Mouse (Mus musculus): ENCODE data around the gene Gkn3. TPM values are rescaled to one million over a fixed set of nuclear protein-coding genes. Genes with fewer than 3 reads are reported as not detected.

Gkn3 gene
- polyA plus RNA-seq, 1 experiment from 2014 or later: 1.5 TPM

DNA sequence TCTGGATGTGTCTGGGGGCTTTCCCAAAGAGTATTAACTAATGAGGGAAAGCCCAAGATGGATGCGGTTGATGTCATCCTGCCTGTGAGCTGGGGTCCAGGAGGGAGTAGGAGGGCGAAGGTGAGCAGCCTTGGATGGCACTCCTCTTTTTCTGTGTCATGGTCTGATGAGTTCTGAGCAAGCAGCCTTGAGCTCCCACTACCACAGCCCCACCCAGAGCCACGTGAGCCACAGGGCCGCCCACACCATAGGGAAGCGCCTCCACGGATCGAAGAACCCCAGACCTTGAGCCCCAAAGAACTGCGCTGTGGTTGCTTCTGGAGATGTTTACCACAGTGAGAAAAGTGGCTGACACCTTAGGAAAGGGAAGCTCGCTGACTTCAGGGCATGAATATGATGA is 6.0 kb upstream of the Gkn3 start:
- no peaks in the 10 kb centered on the region for H3K27me3 ChIP-seq
- no peaks in the 10 kb centered on the region for H3K36me3 ChIP-seq
- H3K4me1 ChIP-seq: no peaks in the 10 kb centered on the region
- no peak overlapping the region for H3K4me3 ChIP-seq
- WGBS: 84% methylated on average over 9 of the region's 9 CpGs
- H3K9me3 ChIP-seq: no peaks in the 10 kb centered on the region
- H3K4me2 ChIP-seq: no peak overlapping the region
- H3K27ac ChIP-seq: no peak overlapping the region
- H3K9ac ChIP-seq: no peak overlapping the region
- no peak for ATAC-seq (ENCODE audit: insufficient number of reproducible peaks, low FRiP score, low TSS enrichment, low read depth)

DNA sequence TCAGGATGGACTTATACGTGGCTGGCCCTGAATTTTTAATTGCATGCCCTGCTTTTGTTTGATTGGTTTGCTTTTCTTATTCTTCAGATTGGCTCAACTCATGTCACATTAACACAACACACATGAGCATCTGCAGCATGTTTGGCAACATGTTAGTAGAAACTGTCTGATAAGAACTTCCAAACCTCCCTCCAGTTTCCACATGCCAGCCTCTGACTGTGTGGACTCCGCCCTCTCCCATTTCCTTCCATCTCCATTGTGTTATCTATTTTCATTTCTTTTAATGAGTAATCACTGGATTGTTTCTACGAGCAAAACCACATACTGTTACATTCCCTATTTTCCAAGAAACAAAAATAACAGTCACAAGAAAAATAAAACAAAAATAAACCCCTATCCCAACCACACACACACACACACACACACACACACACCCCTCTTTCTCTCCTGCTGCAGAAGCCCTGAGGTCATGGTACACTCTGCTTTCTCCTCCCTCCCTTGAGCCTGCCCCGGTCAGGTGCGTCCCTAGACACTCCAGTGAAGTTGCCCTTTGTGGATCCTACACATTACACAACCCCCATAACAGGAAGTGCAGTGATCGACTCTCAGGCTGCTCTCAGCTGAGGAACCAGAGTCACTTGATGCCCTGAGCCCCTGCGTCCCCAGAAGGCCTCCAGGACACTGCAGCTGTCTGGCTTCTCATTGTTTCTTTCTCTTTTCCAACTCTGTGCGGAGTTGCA is 4.9 kb upstream of the Gkn3 start:
- WGBS: 61% methylated on average over 8 of the region's 8 CpGs
- Histone ChIP-seq H3K27me3 (no peaks in the 10 kb centered on the region), H3K4me1 (no peaks in the 10 kb centered on the region), H3K4me2 (no peak overlapping the region), H3K36me3 (no peaks in the 10 kb centered on the region), H3K9me3 (no peaks in the 10 kb centered on the region), H3K27ac (no peak overlapping the region), H3K4me3 (no peak overlapping the region), H3K9ac (no peak overlapping the region)
- no peak for ATAC-seq (ENCODE audit: insufficient number of reproducible peaks, low FRiP score, low TSS enrichment, low read depth)

DNA sequence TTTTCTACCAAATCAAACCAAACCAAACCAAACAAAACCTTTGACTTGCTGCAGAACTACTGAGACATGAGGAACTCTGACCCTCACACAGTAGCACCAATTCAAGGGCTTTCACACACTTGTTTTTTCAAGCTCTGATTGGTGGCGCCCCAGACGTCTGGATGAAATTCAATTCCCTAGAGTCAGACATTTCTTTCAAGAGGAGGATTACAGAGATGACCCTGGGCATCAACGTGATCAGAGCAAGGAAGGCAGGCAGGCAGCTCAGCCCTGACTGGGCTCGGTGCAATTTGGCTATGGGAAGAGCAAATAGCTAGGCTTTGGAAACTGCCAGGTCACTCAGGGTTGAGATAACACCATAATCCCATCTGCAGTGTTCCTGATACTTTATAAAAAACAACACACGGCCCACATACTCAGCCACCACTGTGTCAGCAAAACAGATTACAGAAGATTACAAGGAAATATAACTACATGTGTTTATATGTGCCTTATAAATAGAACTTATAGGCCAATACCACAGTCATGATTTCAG is 787 bp upstream of the Gkn3 start:
- Histone ChIP-seq H3K9me3 (no peaks in the 10 kb centered on the region), H3K27ac (no peak overlapping the region)
- 32% methylated on average over 5 of the region's 5 CpGs for WGBS

DNA sequence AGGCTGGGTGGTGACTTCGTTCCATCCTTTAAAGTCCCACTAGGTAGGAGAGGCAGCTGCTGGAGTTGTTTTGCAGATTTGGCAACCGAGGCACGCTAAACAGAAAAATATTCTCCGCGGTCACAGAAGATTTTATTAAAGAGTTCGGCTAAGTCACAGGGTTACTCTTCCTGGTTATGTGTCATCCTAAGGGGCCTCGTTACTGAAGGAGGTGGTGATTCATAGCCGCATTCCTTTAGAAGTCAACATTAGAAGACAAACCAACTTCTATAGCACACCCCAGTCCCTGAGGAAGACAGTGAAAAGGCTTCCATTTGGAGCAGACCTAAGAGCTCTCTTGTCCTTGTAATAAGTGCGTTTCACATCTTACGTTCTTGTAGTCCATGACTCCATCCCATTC is 2.1 kb downstream of the Gkn3 start:
- ATAC-seq (ENCODE audit: insufficient number of reproducible peaks, low FRiP score, low TSS enrichment, low read depth): no peak
- Histone ChIP-seq H3K4me3 (no peak overlapping the region), H3K9ac (no peak overlapping the region), H3K4me1 (peaks cover 11% of the 10 kb centered on the region; the same call in 1 of the 2 replicates), H3K27ac (no peak overlapping the region), H3K27me3 (no peaks in the 10 kb centered on the region; the same call in 1 of the 2 replicates), H3K36me3 (no peaks in the 10 kb centered on the region), H3K9me3 (no peaks in the 10 kb centered on the region), H3K4me2 (no peak overlapping the region)
- WGBS: 75% methylated on average over 10 of the region's 10 CpGs

More for the DNA sequence above, 787 bp upstream of the Gkn3 start:
- ATAC-seq (ENCODE audit: insufficient number of reproducible peaks, low FRiP score, low TSS enrichment, low read depth): no peak
- H3K36me3 ChIP-seq: no peaks in the 10 kb centered on the region
- H3K4me1 ChIP-seq: peaks cover 4% of the 10 kb centered on the region; the same call in 1 of the 2 replicates
- no peak overlapping the region for H3K9ac ChIP-seq
- H3K27me3 ChIP-seq: no peaks in the 10 kb centered on the region; the same call in 1 of the 2 replicates
- no peak overlapping the region for H3K4me3 ChIP-seq
- no peak overlapping the region for H3K4me2 ChIP-seq

DNA sequence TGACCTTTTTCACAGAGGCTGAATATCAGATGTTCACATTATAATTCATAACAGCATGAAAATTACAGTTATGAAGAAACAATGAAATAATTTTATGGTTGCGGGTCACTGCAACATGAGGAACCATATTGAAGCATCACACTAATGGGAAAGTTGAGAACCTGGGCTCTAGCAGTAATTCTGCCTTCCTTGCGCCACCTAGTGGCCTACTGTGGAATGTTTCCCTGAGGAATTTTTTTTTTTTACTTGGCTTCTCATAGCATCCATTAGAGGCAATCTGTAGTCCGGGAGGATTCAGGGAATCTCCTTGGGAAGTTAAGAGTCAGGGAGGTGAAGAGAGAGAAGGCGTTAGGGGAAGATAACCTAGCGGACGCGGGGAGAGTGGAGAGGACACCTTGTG is 2.5 kb downstream of the Gkn3 start:
- Histone ChIP-seq H3K9ac (no peak overlapping the region), H3K4me2 (no peak overlapping the region), H3K9me3 (no peaks in the 10 kb centered on the region), H3K36me3 (no peaks in the 10 kb centered on the region), H3K27ac (no peak overlapping the region), H3K4me3 (no peak overlapping the region), H3K27me3 (no peaks in the 10 kb centered on the region; the same call in 1 of the 2 replicates), H3K4me1 (peaks cover 11% of the 10 kb centered on the region; the same call in 1 of the 2 replicates)
- WGBS: 12% methylated on average over 7 of the region's 7 CpGs
- ATAC-seq (ENCODE audit: insufficient number of reproducible peaks, low FRiP score, low TSS enrichment, low read depth): no peak

DNA sequence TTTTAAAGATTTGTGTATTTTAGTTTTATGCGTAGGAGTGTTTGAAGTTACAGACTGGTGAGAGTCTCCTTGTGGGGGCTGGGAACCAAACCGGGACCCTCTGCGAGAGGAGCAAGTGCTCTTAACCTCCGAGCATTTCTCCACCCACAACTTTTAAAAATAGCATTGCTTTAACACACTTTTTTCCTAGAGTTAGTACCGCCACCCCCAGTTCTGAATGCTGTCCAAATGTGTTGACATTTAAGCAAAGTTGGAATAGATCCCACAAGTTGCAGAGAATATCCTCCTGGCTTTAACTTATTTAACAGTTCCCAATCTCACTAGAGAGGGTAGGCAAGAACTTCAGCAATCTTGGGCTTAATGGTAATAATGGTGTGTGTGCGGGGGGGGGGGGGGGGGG is 4.0 kb downstream of the Gkn3 start:
- Histone ChIP-seq H3K4me3 (peak overlapping the region; percentile 32; the same call in 1 of the 2 replicates), H3K4me1 (peaks cover 11% of the 10 kb centered on the region; the same call in 1 of the 2 replicates), H3K4me2 (peak overlapping the region; percentile 59), H3K9ac (no peak overlapping the region), H3K9me3 (no peaks in the 10 kb centered on the region), H3K36me3 (no peaks in the 10 kb centered on the region), H3K27ac (no peak overlapping the region), H3K27me3 (peaks cover 6% of the 10 kb centered on the region; the same call in 1 of the 2 replicates)
- 36% methylated on average over 5 of the region's 6 CpGs for WGBS
- ATAC-seq (ENCODE audit: insufficient number of reproducible peaks, low FRiP score, low TSS enrichment, low read depth): no peak

DNA sequence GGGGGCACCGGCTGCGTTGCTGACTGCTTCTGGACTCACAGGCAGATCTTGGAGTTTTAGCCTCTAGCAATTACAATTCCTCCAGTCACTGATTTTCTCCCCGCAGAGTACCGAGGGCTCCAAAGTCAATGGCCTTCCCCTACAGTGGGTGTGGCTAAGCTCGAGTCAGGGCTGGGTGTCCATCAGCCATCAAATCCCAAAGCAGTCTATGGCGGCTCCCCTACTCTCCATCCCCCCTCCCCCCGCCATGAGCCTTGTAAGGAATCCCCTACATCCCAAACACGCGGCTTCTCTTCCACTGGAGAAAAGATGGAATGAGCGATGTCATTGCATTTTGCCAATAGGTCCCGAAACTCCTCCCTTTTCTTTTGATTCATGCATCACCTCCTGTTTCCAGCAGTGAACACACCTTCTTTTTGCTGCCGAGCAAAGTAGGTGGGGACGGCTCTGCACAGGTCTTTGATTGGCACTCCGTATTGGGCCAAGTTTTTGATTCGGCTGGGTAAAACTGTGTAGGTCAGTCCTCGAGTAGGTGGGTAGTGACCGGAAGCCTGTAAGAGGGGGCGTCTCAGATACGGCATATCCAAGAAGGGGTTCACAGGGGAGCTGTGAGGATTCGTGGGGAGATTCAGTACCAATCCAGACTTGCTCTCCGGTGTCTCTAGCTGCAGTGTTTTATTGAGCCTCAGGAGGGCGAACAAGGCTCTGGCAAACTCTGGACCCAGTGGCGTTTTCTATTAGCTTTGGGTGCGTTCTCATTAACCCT is 4.6 kb downstream of the Gkn3 start:
- WGBS: 10% methylated on average over 24 of the region's 24 CpGs
- peak overlapping the region; percentile 32 for H3K4me3 ChIP-seq
- no peaks in the 10 kb centered on the region for H3K36me3 ChIP-seq
- no peak overlapping the region for H3K9ac ChIP-seq
- H3K27me3 ChIP-seq: peaks cover 6% of the 10 kb centered on the region; the same call in 1 of the 2 replicates
- peak overlapping the region; percentile 59 for H3K4me2 ChIP-seq
- H3K4me1 ChIP-seq: peaks cover 11% of the 10 kb centered on the region; the same call in 1 of the 2 replicates
- no peaks in the 10 kb centered on the region for H3K9me3 ChIP-seq
- H3K27ac ChIP-seq: no peak overlapping the region
- no peak for ATAC-seq (ENCODE audit: insufficient number of reproducible peaks, low FRiP score, low TSS enrichment, low read depth)

DNA sequence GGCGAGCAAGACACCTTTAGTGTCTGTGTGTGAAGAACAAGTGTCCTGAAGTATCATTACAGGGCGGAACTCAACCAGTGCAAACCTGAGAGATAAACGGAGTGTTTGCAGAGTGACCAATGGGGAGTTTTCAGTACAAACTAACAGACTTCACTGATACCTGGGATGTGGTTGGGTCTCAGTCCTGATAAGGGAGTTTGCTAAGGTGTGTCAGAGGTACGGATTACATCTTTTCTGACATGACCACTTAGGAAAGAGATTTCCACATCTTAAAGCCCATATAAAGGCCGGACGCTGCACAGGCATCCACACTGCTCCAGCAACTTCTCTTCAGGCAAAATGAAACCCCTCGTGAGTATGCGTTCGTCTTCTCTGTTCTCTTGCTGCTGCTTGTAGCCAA is 15.7 kb downstream of the Gkn3 start, which contains the start of gene Gkn2:
Gkn2 (plus strand) TSS at position 301 of the 400 bp plus-strand sequence.
- no peak within 1 kb of the TSS for H3K4me3 ChIP-seq
- no peak for ATAC-seq (ENCODE audit: insufficient number of reproducible peaks, low FRiP score, low TSS enrichment, low read depth)
- no peaks in the 10 kb centered on the region for H3K36me3 ChIP-seq
- H3K27ac ChIP-seq: no peak within 1 kb of the TSS
- H3K27me3 ChIP-seq: no peaks in the 10 kb centered on the region
- no peaks in the 10 kb centered on the region for H3K4me1 ChIP-seq
- H3K9me3 ChIP-seq: no peaks in the 10 kb centered on the region
- WGBS: 89% methylated on average over 9 of the region's 9 CpGs
- H3K9ac ChIP-seq: no peak within 1 kb of the TSS
- no peak within 1 kb of the TSS for H3K4me2 ChIP-seq

DNA sequence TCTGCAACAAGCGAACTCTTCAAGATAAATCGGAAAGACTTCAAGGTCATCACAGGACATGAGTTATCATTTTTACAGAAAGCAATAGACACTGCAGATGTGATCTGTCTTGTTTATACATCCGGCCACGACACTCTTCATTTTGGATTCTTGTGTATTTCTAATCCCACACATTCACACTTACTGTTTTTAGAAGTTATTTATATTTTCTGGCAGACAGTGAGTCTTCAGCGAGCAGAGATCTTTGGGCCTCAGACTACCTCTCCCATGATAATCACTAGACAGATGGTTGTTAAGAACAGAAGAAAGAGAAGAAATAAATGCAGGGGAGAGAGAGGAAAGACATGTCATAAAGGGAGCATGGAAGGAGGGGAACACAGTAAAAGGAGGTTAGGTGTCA is 19.5 kb downstream of the Gkn3 start:
- 81% methylated on average over 5 of the region's 5 CpGs for WGBS
- no peak for ATAC-seq (ENCODE audit: insufficient number of reproducible peaks, low FRiP score, low TSS enrichment, low read depth)
- Histone ChIP-seq H3K9me3 (no peaks in the 10 kb centered on the region), H3K4me1 (no peaks in the 10 kb centered on the region), H3K36me3 (no peaks in the 10 kb centered on the region), H3K4me2 (no peak overlapping the region), H3K27ac (no peak overlapping the region), H3K9ac (no peak overlapping the region), H3K27me3 (no peaks in the 10 kb centered on the region), H3K4me3 (no peak overlapping the region)

DNA sequence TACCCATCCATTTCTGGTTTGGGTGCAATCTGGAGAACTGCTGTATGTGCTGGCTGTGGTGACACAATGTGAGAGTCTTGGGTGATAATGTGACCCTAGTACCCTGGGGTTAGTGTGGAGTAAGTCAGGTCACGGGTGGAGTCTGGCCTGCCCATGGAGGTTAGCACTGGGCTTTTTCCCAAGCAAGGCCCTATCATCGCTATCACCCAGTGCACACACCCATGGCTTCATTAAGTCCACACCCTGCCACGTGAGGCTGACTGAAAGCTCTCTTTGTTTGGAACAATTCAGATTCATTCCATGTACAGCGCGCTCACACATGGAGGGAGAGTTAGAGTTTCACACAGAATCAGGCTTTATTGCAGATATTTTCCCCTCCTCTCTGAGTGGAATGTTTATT is 34.3 kb downstream of the Gkn3 start:
- Histone ChIP-seq H3K9ac (no peak overlapping the region), H3K4me1 (no peaks in the 10 kb centered on the region)
- 65% methylated on average over 5 of the region's 5 CpGs for WGBS

DNA sequence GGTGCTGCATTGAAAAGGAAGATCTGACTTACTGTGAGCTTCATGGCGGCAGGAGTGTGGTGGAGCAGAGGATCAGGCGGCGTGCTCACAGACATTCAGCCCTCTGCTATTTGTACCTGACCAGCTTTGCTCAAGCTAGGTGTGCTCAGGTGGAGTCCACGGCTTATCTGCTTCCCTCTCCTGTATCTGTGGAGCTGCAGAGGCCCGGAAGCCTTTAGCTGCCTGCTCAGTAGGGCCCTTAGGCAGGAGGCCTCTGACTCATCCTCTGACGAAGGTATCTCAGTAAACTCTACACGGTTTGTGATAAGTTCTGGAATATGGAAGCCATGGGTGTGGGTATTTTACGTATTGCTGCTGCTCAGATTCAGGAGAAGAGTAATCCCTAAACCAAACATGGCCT is 37.9 kb downstream of the Gkn3 start, which contains the start of gene Gkn1:
Gkn1 (minus strand) TSS at position 114 of the 400 bp plus-strand sequence.
- Histone ChIP-seq H3K27me3 (no peaks in the 10 kb centered on the region), H3K36me3 (no peaks in the 10 kb centered on the region), H3K4me1 (no peaks in the 10 kb centered on the region), H3K4me3 (no peak within 1 kb of the TSS), H3K9me3 (no peaks in the 10 kb centered on the region), H3K4me2 (no peak within 1 kb of the TSS), H3K9ac (no peak within 1 kb of the TSS), H3K27ac (no peak within 1 kb of the TSS)
- 87% methylated on average over 8 of the region's 8 CpGs for WGBS
- no peak for ATAC-seq (ENCODE audit: insufficient number of reproducible peaks, low FRiP score, low TSS enrichment, low read depth)

More for the DNA sequence above, 34.3 kb downstream of the Gkn3 start:
- Histone ChIP-seq H3K9me3 (no peaks in the 10 kb centered on the region), H3K27ac (no peak overlapping the region), H3K4me2 (no peak overlapping the region), H3K36me3 (no peaks in the 10 kb centered on the region), H3K4me3 (no peak overlapping the region), H3K27me3 (no peaks in the 10 kb centered on the region)
- no peak for ATAC-seq (ENCODE audit: insufficient number of reproducible peaks, low FRiP score, low TSS enrichment, low read depth)

DNA sequence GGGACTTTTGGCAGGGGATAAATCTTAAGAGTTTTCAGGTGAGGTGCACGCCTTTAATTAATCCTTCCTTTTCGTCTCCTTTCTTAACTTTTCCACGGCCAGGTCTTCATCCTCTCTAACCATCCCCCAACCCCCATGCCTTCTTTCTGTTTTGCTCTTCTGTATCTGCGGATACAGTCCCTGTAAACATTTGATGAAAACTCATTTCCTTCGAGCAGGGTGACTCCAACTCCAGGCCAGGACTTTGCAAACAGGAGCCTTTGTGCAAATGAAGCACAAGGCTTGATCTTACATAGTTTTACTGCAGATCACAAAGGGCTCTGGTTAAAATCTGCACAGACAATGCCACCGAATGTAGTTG is 52.8 kb downstream of the Gkn3 start:
- 0 out of 2 replicates have a peak, but pooled peaks have one; percentile 4 for ATAC-seq (ENCODE audit: insufficient number of reproducible peaks, low FRiP score, low TSS enrichment, low read depth)
- Histone ChIP-seq H3K4me3 (peak overlapping the region; percentile 85), H3K27ac (no peak overlapping the region)

More for the DNA sequence above, 52.8 kb downstream of the Gkn3 start:
- WGBS: 28% methylated on average over 6 of the region's 6 CpGs
- no peak overlapping the region for H3K9ac ChIP-seq
- H3K27me3 ChIP-seq: no peaks in the 10 kb centered on the region
- H3K9me3 ChIP-seq: no peaks in the 10 kb centered on the region
- H3K36me3 ChIP-seq: no peaks in the 10 kb centered on the region
- peaks cover 28% of the 10 kb centered on the region for H3K4me1 ChIP-seq
- peak overlapping the region; percentile 68 for H3K4me2 ChIP-seq
